Mouse (Mus musculus): ENCODE measurements around the gene Ap5z1. TPM values are rescaled to one million over a fixed set of nuclear protein-coding genes. Genes with fewer than 3 reads are reported as not detected.

Gene Ap5z1
- 30.6 TPM for polyA plus RNA-seq (2021)

GRCm38 (mm10) chr5:142463461-142464454 lies at the start of gene Ap5z1:
Gene Ap5z1 (plus strand): TSS chr5:142463944.
- ATAC-seq (peak; percentile 77), DNase-seq (ENCODE audit: low read depth, low spot score) (peak; percentile 75)
- no peak for TF ChIP-seq CTCF (IDR thresholded peaks at IDR 0.05)
- no peaks in the 10 kb centered on the region for H3K27me3 ChIP-seq
- in situ Hi-C loops (cut with MboI; ENCODE audit: low pct_unique_long_range_greater_than_20kb) = no loop called here
- ChIA-PET POLR2A (interaction anchor here (0.6 to 1.8 kb wide), 2 partner anchors 18 to 61 kb away, joined by 3 to 6 read pairs; no protein-coding TSS in a partner anchor), CTCF (interaction anchor here (3.2 kb wide), 1 partner anchor 16 kb away, joined by 16 read pairs; no protein-coding TSS in a partner anchor)

GRCm38 (mm10) chr5:142415401-142415800 lies 48.3 kb upstream of the Ap5z1 start:
- in situ Hi-C loops (cut with MboI; ENCODE audit: low pct_unique_long_range_greater_than_20kb) = no loop called here
- TF ChIP-seq CTCF (IDR thresholded peaks at IDR 0.05) = no peak
- ChIA-PET CTCF (no interaction called here), POLR2A (interaction anchor here (0.5 to 1.0 kb wide), 2 partner anchors 37 to 1584 kb away, joined by 3 read pairs; no protein-coding TSS in a partner anchor)
- H3K27me3 ChIP-seq = no peaks in the 10 kb centered on the region
- no peak for DNase-seq (ENCODE audit: low read depth, low spot score)
- ATAC-seq = no peak

- no peak for DNase-seq (ENCODE audit: low read depth, low spot score)
- CTCF ChIA-PET = no interaction called here
These were observed 47.5 kb upstream of the Ap5z1 start for GRCm38 (mm10) chr5:142416070-142416775.

DNA sequence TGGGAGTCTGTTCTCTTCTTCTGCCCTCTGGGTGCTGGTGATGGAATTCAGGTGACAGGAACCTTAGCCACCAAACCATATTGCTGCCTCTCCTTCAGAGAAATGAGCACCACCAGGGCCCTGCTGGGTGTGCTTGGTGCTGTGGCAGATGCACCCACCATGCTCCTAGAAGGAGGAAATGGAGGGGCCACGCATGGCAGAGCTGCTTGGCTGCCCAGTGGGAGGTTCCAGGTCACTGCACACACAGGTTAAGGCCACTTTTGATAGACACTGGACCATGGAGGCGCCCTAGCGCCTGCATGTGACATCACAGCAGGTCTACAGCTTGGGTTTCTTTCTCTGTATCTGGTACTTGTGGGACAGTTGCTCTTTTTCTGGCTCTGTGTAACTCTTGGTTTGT lies 46.6 kb upstream of the Ap5z1 start:
- no peak for DNase-seq (ENCODE audit: low read depth, low spot score)
- TF ChIP-seq CTCF (IDR thresholded peaks at IDR 0.05) = no peak
- ATAC-seq = no peak
- no peaks in the 10 kb centered on the region for H3K27me3 ChIP-seq
- in situ Hi-C loops (cut with MboI; ENCODE audit: low pct_unique_long_range_greater_than_20kb) = no loop called here
- POLR2A ChIA-PET = no interaction called here
- CTCF ChIA-PET = no interaction called here

More at GRCm38 (mm10) chr5:142416070-142416775, 47.5 kb upstream of the Ap5z1 start:
- POLR2A ChIA-PET = interaction anchor here (0.8 to 1.0 kb wide), 2 partner anchors 25 to 36 kb away, joined by 3 read pairs; no protein-coding TSS in a partner anchor
- no peaks in the 10 kb centered on the region for H3K27me3 ChIP-seq
- ATAC-seq = no peak
- in situ Hi-C loops (cut with MboI; ENCODE audit: low pct_unique_long_range_greater_than_20kb) = no loop called here
- no peak for TF ChIP-seq CTCF (IDR thresholded peaks at IDR 0.05)

DNA sequence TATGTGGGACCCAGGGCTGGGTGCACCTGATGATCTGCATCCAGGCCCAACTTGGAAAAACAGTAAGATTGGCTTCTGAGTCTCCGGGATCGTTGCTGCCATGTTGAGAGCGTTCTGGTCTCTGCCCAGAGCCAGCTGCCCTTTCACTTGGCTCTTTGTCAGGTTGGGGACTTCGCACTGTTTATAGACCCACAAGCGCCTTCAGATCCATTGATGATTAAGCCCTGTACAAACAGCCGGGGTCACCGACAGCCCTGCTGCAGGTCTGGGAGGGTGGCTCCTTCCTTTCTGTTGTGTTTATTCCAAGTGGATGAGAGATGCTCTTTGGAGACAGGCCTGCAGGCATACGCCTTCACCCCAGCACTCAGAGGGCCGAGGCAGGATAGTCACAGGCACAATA lies 45.9 kb upstream of the Ap5z1 start:
- no peak for DNase-seq (ENCODE audit: low read depth, low spot score)
- ChIA-PET POLR2A (interaction anchor here (0.5 kb wide), 1 partner anchor 1611 kb away, joined by 3 read pairs; no protein-coding TSS in a partner anchor), CTCF (no interaction called here)
- no peak for TF ChIP-seq CTCF (IDR thresholded peaks at IDR 0.05)
- no peaks in the 10 kb centered on the region for H3K27me3 ChIP-seq
- ATAC-seq = no peak
- in situ Hi-C loops (cut with MboI; ENCODE audit: low pct_unique_long_range_greater_than_20kb) = no loop called here

DNA sequence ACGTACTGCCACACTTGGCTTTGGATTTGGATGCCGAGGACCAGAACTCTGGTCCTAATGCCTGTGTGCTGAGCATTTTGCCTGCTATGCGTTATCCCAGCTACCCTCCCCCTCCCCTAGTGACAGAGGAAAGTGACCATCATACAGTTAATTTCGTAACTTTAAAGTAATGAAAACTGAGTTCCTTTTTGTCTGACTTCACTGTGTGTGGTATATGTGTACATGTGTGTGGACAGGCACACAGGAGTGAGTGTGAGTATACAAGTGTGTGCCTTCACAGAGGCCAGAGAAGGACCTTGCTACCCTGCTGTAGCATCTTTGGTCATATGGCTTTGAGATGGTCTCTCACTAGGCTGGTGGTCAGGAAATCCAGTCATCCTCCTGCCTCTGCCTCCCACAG lies 45.3 kb upstream of the Ap5z1 start:
- ATAC-seq = no peak
- CTCF ChIA-PET = no interaction called here
- DNase-seq (ENCODE audit: low read depth, low spot score) = no peak
- no peaks in the 10 kb centered on the region for H3K27me3 ChIP-seq
- no peak for TF ChIP-seq CTCF (IDR thresholded peaks at IDR 0.05)
- POLR2A ChIA-PET = interaction anchor here (0.5 kb wide), 1 partner anchor 1612 kb away, joined by 3 read pairs; no protein-coding TSS in a partner anchor
- in situ Hi-C loops (cut with MboI; ENCODE audit: low pct_unique_long_range_greater_than_20kb) = no loop called here

DNA sequence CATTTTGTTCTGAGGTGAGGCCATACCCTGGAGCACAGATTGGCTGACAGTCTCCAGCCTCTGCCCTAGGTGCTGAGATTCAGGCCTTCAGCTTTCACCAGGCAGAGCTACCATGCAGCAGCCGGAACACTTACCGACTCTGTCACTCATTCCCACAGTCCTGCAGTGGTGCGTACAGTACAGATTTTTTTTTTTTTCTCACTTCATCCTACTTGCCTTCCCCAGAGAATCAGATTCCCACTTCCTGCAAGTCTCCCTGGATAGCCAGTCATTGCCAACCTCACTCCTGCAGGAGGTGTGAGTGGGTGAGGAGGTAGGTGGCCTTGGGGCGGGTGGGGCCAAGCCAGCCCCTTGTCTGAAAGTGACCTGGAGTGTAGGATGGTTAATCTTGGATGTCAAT lies 43.4 kb upstream of the Ap5z1 start:
- CTCF ChIA-PET = no interaction called here
- in situ Hi-C loops (cut with MboI; ENCODE audit: low pct_unique_long_range_greater_than_20kb) = no loop called here
- POLR2A ChIA-PET = no interaction called here
- no peaks in the 10 kb centered on the region for H3K27me3 ChIP-seq
- ATAC-seq (no peak), DNase-seq (ENCODE audit: low read depth, low spot score) (no peak)
- no peak for TF ChIP-seq CTCF (IDR thresholded peaks at IDR 0.05)

- in situ Hi-C loops (cut with MboI; ENCODE audit: low pct_unique_long_range_greater_than_20kb) = no loop called here
- no peak for DNase-seq (ENCODE audit: low read depth, low spot score)
- CTCF ChIA-PET = no interaction called here
These were observed 42.8 kb upstream of the Ap5z1 start for GRCm38 (mm10) chr5:142420920-142421319.

GRCm38 (mm10) chr5:142421886-142422285 lies 41.9 kb upstream of the Ap5z1 start:
- TF ChIP-seq CTCF (IDR thresholded peaks at IDR 0.05) = no peak
- H3K27me3 ChIP-seq = no peaks in the 10 kb centered on the region
- ATAC-seq (no peak), DNase-seq (ENCODE audit: low read depth, low spot score) (no peak)
- ChIA-PET POLR2A (interaction anchor here (1.3 kb wide), 1 partner anchor 8 kb away, joined by 3 read pairs; no protein-coding TSS in a partner anchor), CTCF (interaction anchor here (1.5 kb wide), 1 partner anchor 19 kb away, joined by 5 read pairs; no protein-coding TSS in a partner anchor)
- in situ Hi-C loops (cut with MboI; ENCODE audit: low pct_unique_long_range_greater_than_20kb) = no loop called here

More at GRCm38 (mm10) chr5:142420920-142421319, 42.8 kb upstream of the Ap5z1 start:
- no peak for TF ChIP-seq CTCF (IDR thresholded peaks at IDR 0.05)
- no peak for ATAC-seq
- no peaks in the 10 kb centered on the region for H3K27me3 ChIP-seq
- POLR2A ChIA-PET = no interaction called here

DNA sequence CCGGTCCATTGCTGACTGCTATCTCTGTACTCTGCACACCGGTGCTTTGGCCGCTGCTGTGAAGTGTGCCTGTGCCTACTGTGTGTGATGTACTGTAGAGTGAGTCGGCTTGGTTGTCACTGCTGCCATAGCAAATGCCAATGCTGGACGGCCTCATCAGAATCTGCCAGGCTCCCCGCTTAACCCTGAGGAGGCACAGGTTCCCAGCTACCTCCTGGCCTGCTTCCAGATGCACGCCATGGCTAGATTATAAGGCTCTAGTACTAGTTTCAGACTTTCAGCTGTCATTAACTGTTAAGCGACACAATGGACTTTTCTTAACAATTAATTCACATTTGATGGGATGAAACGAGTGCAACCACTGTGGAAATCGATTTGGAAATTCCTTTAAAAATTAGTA lies 40.6 kb upstream of the Ap5z1 start:
- CTCF ChIA-PET = interaction anchor here (1.5 to 2.4 kb wide), 4 partner anchors 11 to 20 kb away, joined by 5 to 8 read pairs (median 7); no protein-coding TSS in a partner anchor
- TF ChIP-seq CTCF (IDR thresholded peaks at IDR 0.05) = no peak
- no peaks in the 10 kb centered on the region for H3K27me3 ChIP-seq
- DNase-seq (ENCODE audit: low read depth, low spot score) (no peak), ATAC-seq (no peak)
- POLR2A ChIA-PET = interaction anchor here (1.3 kb wide), 1 partner anchor 9 kb away, joined by 3 read pairs; no protein-coding TSS in a partner anchor
- in situ Hi-C loops (cut with MboI; ENCODE audit: low pct_unique_long_range_greater_than_20kb) = no loop called here

All from Patski (cell line).